26 mouse cellular contexts compared by ENCODE assay signal in genomic region chr5:52588650-52589049, GRCm38 (mm10). TPM values are rescaled to one million over a fixed set of nuclear protein-coding genes. Genes with fewer than 3 reads are reported as not detected.
DNase-seq lines count a peak whose midpoint lies in the region; ATAC-seq and TF ChIP-seq lines count a peak whose summit lies in the region.
"Had no signal": no experiment of that assay in that cellular context is flagged by ENCODE, and none has a peak within 500 bp of the region (broad histone marks: within the 10 kb centered on the region; RNA-seq: fewer than 3 reads in every experiment).

No protein-coding gene starts in this region.

- DNase-seq in kidney, adult 11 months = peak; percentile 67
- DNase-seq in kidney, postnatal 25 days = peak; percentile 56 to 67
- DNase-seq in urinary bladder, postnatal 14 days (ENCODE audit: low spot score) = no peak
- DNase-seq in hindbrain, embryonic 11.5 days (ENCODE audit: low spot score) = no peak
- DNase-seq in yolk sac, embryonic 10.5 days (ENCODE audit: low spot score) = no peak
- DNase-seq: adrenal gland, adult 8-10 months; cerebellum, adult 9-10 months; cerebellum, postnatal 36 days; gastrocnemius, postnatal 10 days; heart, postnatal 10 days; lung, embryonic 14.5 days; thymus, postnatal 14 days had no signal

- H3K27me3 ChIP-seq in kidney, embryonic 14.5 days (ENCODE audit: control insufficient read depth, insufficient read depth, low read length) = no peaks in the 10 kb centered on the region
- H3K27me3 ChIP-seq in intestine, postnatal 0 days (replicated peaks; ENCODE audit: control insufficient read depth, insufficient read depth, low read length) = no peaks in the 10 kb centered on the region
- no peaks in the 10 kb centered on the region for H3K27me3 ChIP-seq in kidney, embryonic 15.5 days
- H3K27me3 ChIP-seq in hindbrain, embryonic 11.5 days (ENCODE audit: control insufficient read depth, insufficient read depth, low read length) = no peaks in the 10 kb centered on the region
- H3K27me3 ChIP-seq: forebrain, embryonic 13.5 days; hindbrain, embryonic 15.5 days; midbrain, embryonic 12.5 days; neural tube, embryonic 12.5 days had no signal

- H3K4me2 ChIP-seq in kidney, embryonic 14.5 days (replicated peaks; ENCODE audit: low read depth, low read length) = no peak overlapping the region
- H3K4me2 ChIP-seq in intestine, postnatal 0 days (replicated peaks; ENCODE audit: low read depth) = no peak overlapping the region
- H3K4me2 ChIP-seq in kidney, embryonic 15.5 days = no peak overlapping the region
- no peak overlapping the region for H3K4me2 ChIP-seq in hindbrain, embryonic 11.5 days (replicated peaks; ENCODE audit: low read depth, low read length)
- H3K4me2 ChIP-seq: forebrain, embryonic 13.5 days; heart, embryonic 13.5 days; hindbrain, embryonic 15.5 days; limb, embryonic 13.5 days; lung, embryonic 14.5 days; midbrain, embryonic 12.5 days; neural tube, embryonic 12.5 days had no signal

- H3K9me3 ChIP-seq in kidney, embryonic 14.5 days (ENCODE audit: control insufficient read depth, low read length) = no peaks in the 10 kb centered on the region
- no peaks in the 10 kb centered on the region for H3K9me3 ChIP-seq in intestine, postnatal 0 days (ENCODE audit: control insufficient read depth)
- H3K9me3 ChIP-seq in kidney, embryonic 15.5 days (replicated peaks) = no peaks in the 10 kb centered on the region
- no peaks in the 10 kb centered on the region for H3K9me3 ChIP-seq in hindbrain, embryonic 11.5 days (ENCODE audit: control insufficient read depth, low read length)
- H3K9me3 ChIP-seq: forebrain, embryonic 13.5 days; hindbrain, embryonic 15.5 days; limb, embryonic 13.5 days; midbrain, embryonic 12.5 days; neural tube, embryonic 12.5 days had no signal

- no peak overlapping the region for H3K9ac ChIP-seq in kidney, embryonic 14.5 days (ENCODE audit: low read depth, low read length)
- no peak overlapping the region for H3K9ac ChIP-seq in intestine, postnatal 0 days (ENCODE audit: low read depth, low read length)
- no peak overlapping the region for H3K9ac ChIP-seq in kidney, embryonic 15.5 days
- H3K9ac ChIP-seq in hindbrain, embryonic 11.5 days (ENCODE audit: low read depth, low read length) = no peak overlapping the region
- H3K9ac ChIP-seq: forebrain, embryonic 13.5 days; heart, embryonic 13.5 days; hindbrain, embryonic 15.5 days; limb, embryonic 13.5 days; liver, embryonic 14.5 days; lung, embryonic 14.5 days; midbrain, embryonic 12.5 days; neural tube, embryonic 12.5 days had no signal

- no peak overlapping the region for H3K27ac ChIP-seq in kidney, embryonic 14.5 days (ENCODE audit: low read depth, low read length)
- H3K27ac ChIP-seq in intestine, postnatal 0 days (ENCODE audit: low read depth, low read length) = no peak overlapping the region
- H3K27ac ChIP-seq in kidney, embryonic 15.5 days = no peak overlapping the region
- H3K27ac ChIP-seq in hindbrain, embryonic 11.5 days (ENCODE audit: low read depth, low read length) = no peak overlapping the region
- H3K27ac ChIP-seq: forebrain, embryonic 13.5 days; heart, embryonic 13.5 days; hindbrain, embryonic 15.5 days; limb, embryonic 13.5 days; liver, embryonic 14.5 days; midbrain, embryonic 12.5 days; neural tube, embryonic 12.5 days had no signal

- TF ChIP-seq CTCF in intestine, postnatal 0 days (IDR thresholded peaks at IDR 0.05; ENCODE audit: low read depth) = no peak

- ATAC-seq in kidney, embryonic 14.5 days (ENCODE audit: low FRiP score, low TSS enrichment) = no peak
- peak; percentile 41; the same call in 1 of the 2 replicates for ATAC-seq in intestine, postnatal 0 days
- ATAC-seq in kidney, embryonic 15.5 days (replicated peaks; ENCODE audit: low FRiP score) = 0 out of 2 replicates have a peak, but pooled peaks have one; percentile 33
- ATAC-seq in hindbrain, embryonic 11.5 days (ENCODE audit: low FRiP score) = no peak
- ATAC-seq: activated CD4-positive, CD25-positive, alpha-beta regulatory T cell, adult 4 months; forebrain, embryonic 13.5 days; inflammation-experienced regulatory T-cells, adult 6 months had no signal

- no peaks in the 10 kb centered on the region for H3K36me3 ChIP-seq in kidney, embryonic 14.5 days (ENCODE audit: control insufficient read depth, insufficient read depth, low read length)
- no peaks in the 10 kb centered on the region for H3K36me3 ChIP-seq in intestine, postnatal 0 days (ENCODE audit: control insufficient read depth, insufficient read depth)
- no peaks in the 10 kb centered on the region for H3K36me3 ChIP-seq in kidney, embryonic 15.5 days
- no peaks in the 10 kb centered on the region for H3K36me3 ChIP-seq in hindbrain, embryonic 11.5 days (ENCODE audit: control insufficient read depth, insufficient read depth, low read length)
- H3K36me3 ChIP-seq: heart, embryonic 13.5 days; hindbrain, embryonic 15.5 days; limb, embryonic 13.5 days; midbrain, embryonic 12.5 days; neural tube, embryonic 12.5 days had no signal

- 74% methylated on average over 4 of the region's 4 CpGs for WGBS in kidney, embryonic 14.5 days
- WGBS in intestine, postnatal 0 days = 71% methylated on average over 4 of the region's 4 CpGs
- 80% methylated on average over 4 of the region's 4 CpGs for WGBS in kidney, embryonic 15.5 days
- 75% methylated on average over 4 of the region's 4 CpGs for WGBS in hindbrain, embryonic 11.5 days

- H3K4me3 ChIP-seq in kidney, embryonic 14.5 days (ENCODE audit: low read length) = no peak overlapping the region
- no peak overlapping the region for H3K4me3 ChIP-seq in intestine, postnatal 0 days (ENCODE audit: low read depth, low read length)
- H3K4me3 ChIP-seq in kidney, embryonic 15.5 days (replicated peaks) = no peak overlapping the region
- H3K4me3 ChIP-seq in hindbrain, embryonic 11.5 days (ENCODE audit: low read depth, low read length) = no peak overlapping the region
- H3K4me3 ChIP-seq: forebrain, embryonic 13.5 days; heart, embryonic 13.5 days; hindbrain, embryonic 15.5 days; limb, embryonic 13.5 days; megakaryocyte, embryonic 14.5 days; midbrain, embryonic 12.5 days; myocyte; neural tube, embryonic 12.5 days had no signal

- H3K4me1 ChIP-seq in kidney, embryonic 14.5 days (ENCODE audit: control insufficient read depth, insufficient read depth, low read length) = no peaks in the 10 kb centered on the region
- H3K4me1 ChIP-seq in intestine, postnatal 0 days (replicated peaks; ENCODE audit: control insufficient read depth, insufficient read depth, low read length) = no peaks in the 10 kb centered on the region
- no peaks in the 10 kb centered on the region for H3K4me1 ChIP-seq in kidney, embryonic 15.5 days
- no peaks in the 10 kb centered on the region for H3K4me1 ChIP-seq in hindbrain, embryonic 11.5 days (replicated peaks; ENCODE audit: control insufficient read depth, insufficient read depth, low read length)
- H3K4me1 ChIP-seq: forebrain, embryonic 13.5 days; hindbrain, embryonic 15.5 days; limb, embryonic 13.5 days; megakaryocyte, embryonic 14.5 days; midbrain, embryonic 12.5 days; neural tube, embryonic 12.5 days had no signal

RNA-seq across cellular contexts. Expression of gene Lgi2, which starts 22.4 kb away (rescaled TPM):
- polyA plus RNA-seq in kidney, embryonic 14.5 days (2014; fragmentation: Nextera tagmentation; extraction: Ambion mirVana) = 3.5 and 3.9 TPM in 2 replicates
- 1.8 and 2.0 TPM in 2 replicates for polyA plus RNA-seq in intestine, postnatal 0 days (2015; fragmentation: Nextera tagmentation; extraction: Ambion mirVana)
- 3.5 and 4.6 TPM in 2 replicates for polyA plus RNA-seq in kidney, embryonic 15.5 days (2015; fragmentation: Nextera tagmentation; extraction: Ambion mirVana)
- polyA plus RNA-seq in hindbrain, embryonic 11.5 days (2014; fragmentation: Nextera tagmentation; extraction: Ambion mirVana) = 1.5 TPM in 2 replicates
- polyA plus RNA-seq: activated CD4-positive, CD25-positive, alpha-beta regulatory T cell, adult 4 months; inflammation-experienced regulatory T-cells, adult 6 months had no signal

Comparison
In these comparisons a context has a peak if more than half of its experiments do, and no peak if none do; other contexts are left out.
1. ATAC-seq: peak in intestine, postnatal 0 days (single experiment) and kidney, embryonic 15.5 days (single experiment); none in kidney, embryonic 14.5 days (single experiment) and hindbrain, embryonic 11.5 days (single experiment).
2. DNase-seq: peak in kidney, adult 11 months (single experiment) and kidney, postnatal 25 days (2 of 2); none in urinary bladder, postnatal 14 days (single experiment), hindbrain, embryonic 11.5 days (single experiment) and yolk sac, embryonic 10.5 days (single experiment).